Mouse (Mus musculus): ENCODE data around the gene Rpl10-ps3.
A peak's percentile ranks its signal among the peaks of the same experiment; 100 is the strongest.

Rpl10-ps3 gene

DNA sequence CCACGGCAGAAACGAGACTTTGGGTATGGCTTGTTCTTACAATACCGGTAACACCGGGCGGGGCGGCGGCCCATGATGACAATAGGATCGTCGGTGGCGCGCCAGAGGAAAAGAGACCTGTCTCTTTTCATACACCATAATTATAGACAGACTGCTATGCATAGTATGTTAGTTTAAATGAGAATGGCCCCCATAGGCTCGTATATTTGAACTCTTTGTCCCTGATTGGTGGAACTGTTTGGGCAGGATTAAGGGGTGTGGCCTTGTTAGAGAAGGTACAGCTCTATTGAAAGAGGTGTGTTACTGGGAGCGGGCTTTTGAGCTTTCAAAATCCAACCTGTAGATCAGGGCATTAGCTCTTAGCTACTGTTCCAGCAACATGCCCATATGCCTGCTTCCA lies at the start of gene Rpl10-ps3:
Gene Rpl10-ps3 (minus strand): TSS at position 101 of the 400 bp plus-strand sequence.
- DNase-seq (ENCODE audit: low spot score in 2 of 2), result no peak

DNA sequence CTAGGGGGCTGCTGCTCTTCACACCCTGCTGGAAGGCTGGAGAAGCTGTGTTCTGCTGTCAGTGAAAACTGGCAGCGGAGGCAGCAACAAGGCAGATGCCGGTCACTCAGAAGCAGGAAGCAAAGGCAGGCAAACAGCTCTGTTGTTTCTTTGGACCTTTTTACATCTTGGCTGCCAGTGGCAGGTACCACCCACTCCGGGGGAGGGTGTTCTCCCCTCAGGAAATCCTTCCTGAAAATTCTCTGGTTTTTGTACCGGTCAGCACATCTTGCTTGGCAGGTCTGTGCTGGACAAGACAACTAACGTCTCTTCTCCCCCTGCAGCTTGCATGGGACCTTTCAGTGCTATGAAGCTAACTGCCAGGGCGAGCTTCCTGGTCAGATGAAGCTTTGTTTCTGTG lies 30.8 kb upstream of the Rpl10-ps3 start:
- DNase-seq (ENCODE audit: low spot score in 2 of 2), result no peak

- DNase-seq (ENCODE audit: low spot score in 2 of 2), result no peak
These were observed 29.9 kb upstream of the Rpl10-ps3 start for GRCm38 (mm10) chr9:50374666-50375065.

DNA sequence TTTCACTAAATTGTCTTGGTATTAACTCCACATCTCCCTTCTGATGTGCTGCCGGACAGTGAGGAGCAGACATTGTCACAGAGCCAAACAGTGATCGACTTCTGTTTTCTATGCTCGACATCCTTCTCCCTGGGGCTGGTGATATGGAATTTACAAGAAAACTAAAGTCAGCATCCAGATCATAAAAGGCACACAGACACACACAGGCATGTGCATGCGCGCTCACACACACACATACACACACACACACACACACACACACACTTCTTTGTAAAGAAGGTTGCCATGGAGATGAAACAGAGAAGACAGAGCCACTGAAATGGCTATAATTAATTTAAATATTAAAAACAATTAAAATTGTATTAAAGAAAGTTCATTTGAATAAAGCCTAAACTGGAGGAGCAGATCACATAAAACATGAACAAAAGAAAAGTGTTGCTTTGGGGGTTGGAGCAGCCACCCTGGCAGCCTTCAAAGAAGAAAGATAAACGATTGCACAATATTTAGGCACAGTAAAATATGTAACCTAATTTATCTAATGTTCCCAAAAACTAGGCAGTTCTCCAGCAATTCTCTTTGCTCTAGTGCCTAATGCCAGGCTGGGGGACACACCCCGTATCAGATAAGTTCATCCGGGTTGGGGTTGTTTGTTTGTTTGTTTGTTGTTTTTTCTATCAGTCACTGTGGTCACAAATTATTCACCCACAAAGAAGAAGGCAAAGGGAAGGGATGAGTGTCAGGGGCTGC lies 24.0 kb upstream of the Rpl10-ps3 start:
- no peak for DNase-seq (ENCODE audit: low spot score in 2 of 2)

GRCm38 (mm10) chr9:50365059-50365780 lies 20.5 kb upstream of the Rpl10-ps3 start:
- DNase-seq (ENCODE audit: low spot score in 2 of 2), result no peak

- no peak for DNase-seq (ENCODE audit: low spot score in 2 of 2)
These were observed 19.2 kb upstream of the Rpl10-ps3 start for GRCm38 (mm10) chr9:50363962-50364361.

DNA sequence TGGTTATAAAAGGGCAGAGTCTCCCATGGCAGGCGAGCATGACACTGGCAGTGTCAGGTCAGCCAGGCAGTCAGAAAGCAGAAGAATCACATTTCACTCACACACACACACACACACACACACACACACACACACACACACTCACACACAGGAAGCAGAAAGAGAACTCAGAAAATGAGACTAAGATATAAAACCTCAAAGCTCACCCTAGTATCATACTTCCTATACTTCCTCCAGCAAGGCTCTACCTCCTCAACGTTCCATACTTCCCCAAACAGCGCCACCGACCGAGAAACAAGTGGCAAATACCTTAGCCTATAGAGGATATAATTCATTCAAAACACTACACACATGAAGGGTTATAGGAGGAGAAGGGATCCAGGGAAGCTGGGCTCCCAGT lies 18.5 kb upstream of the Rpl10-ps3 start:
- DNase-seq (ENCODE audit: low spot score in 2 of 2), result no peak

GRCm38 (mm10) chr9:50362556-50362955 lies 17.8 kb upstream of the Rpl10-ps3 start:
- no peak for DNase-seq (ENCODE audit: low spot score in 2 of 2)

GRCm38 (mm10) chr9:50360370-50360769 lies 15.6 kb upstream of the Rpl10-ps3 start:
- DNase-seq (ENCODE audit: low spot score in 2 of 2), result no peak

GRCm38 (mm10) chr9:50357331-50357730 lies 12.6 kb upstream of the Rpl10-ps3 start:
- no peak for DNase-seq (ENCODE audit: low spot score in 2 of 2)

DNA sequence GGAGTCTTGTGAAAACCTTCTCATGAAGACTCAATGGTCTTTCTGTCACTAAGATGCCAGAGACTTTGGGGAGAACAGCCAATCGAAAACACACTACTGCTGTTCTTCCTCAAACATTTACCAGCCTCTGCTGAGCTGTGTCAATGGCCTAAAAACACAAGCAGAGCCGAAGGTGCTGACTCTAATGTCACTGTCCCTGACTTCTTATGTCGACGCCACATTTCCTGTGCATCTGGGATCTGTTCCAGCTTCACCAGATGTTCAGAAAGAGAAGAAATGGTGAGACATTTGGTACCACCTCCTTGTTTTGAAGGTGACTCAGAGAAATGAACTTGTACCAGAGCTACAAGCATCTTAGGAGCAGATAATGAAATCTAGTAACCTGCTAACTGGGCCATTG lies 7.0 kb upstream of the Rpl10-ps3 start:
- no peak for DNase-seq (ENCODE audit: low spot score in 2 of 2)

- no peak for DNase-seq (ENCODE audit: low spot score in 2 of 2)
These were observed 5.8 kb upstream of the Rpl10-ps3 start for GRCm38 (mm10) chr9:50350571-50350970.

DNA sequence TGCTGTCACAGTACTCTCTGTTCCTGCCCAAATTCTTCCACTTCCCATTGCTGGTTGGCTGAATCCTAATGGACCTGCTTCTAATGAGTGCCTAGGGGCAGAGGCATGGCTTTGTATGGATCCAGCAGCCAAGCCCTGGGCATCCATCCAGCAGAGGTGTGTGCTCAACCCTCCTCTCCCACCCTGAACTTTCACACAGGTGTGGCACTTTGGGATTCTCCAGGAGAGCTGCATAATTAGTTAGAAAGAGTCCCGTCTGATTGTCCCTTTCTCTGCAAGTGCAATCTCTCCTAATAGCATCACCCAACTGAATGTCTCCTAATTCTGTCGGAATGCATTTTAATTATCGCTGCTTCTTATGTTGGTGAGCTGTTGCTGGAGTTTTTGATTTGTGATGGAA lies 4.4 kb upstream of the Rpl10-ps3 start:
- no peak for DNase-seq (ENCODE audit: low spot score in 2 of 2)

- no peak for DNase-seq (ENCODE audit: low spot score in 2 of 2)
These were observed 3.5 kb upstream of the Rpl10-ps3 start for GRCm38 (mm10) chr9:50348256-50348655.

DNA sequence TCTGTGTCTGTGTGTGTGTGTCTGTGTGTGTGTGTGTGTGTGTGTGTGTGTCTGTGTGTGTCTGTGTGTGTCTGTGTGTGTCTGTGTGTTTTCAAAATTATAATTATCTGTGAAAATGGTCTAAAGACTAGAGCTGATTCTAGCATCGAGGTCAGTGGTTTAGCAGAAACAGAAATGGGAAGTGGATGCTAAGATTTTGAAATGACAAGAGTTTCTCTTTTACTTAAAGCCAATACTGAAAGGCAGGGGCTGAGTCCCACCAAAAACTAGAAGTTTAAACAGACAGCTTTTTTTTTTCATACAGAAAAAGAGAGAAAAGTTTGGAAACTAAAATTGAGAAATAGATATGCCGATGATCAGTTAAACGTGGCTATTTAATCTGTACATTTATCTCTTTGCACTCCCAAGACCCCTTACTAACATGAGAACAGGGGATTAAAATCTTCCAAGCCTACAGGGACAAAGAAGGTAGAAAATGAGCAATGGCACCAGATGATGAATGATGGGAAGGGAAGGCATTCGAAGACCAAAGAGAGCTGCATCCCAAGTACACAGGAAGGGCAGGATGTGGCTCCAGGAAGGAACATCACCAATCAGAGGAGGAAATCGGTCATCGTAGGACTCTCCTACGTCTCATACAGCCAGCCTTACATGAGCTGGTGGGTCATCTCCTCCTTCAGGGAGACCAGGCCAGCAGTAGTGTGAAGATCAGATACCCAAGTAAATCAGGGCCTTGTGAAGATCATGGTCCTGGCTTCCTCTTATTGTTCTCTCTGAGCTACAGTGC lies 9.0 kb downstream of the Rpl10-ps3 start:
- DNase-seq (ENCODE audit: low spot score in 2 of 2), result no peak

DNA sequence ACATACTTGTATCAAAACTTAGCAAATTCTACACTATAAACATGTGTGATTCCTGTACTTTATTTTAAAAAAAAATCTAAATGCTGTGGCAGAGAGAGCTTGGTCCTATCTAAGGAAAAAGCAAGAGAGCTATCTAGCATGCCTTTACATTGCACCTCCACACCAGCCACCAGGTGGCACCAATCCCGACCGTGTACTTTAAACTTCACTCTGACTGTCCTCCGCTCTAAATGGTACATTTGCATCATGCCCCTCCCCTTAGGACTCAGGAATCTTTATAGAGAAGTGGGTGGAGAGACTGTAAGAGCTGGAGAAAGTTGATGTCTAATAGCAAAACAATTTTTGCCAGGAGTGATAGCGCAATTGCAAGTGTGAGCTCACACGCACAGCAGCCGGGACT lies 11.4 kb downstream of the Rpl10-ps3 start:
- peak in 1 of 2 experiments; percentile 32 for DNase-seq (ENCODE audit: low spot score in 2 of 2)

- DNase-seq (ENCODE audit: low spot score in 2 of 2), result no peak
These were observed 20.2 kb downstream of the Rpl10-ps3 start for GRCm38 (mm10) chr9:50324355-50325225.

- DNase-seq (ENCODE audit: low spot score in 2 of 2), result no peak
These were observed 24.0 kb downstream of the Rpl10-ps3 start for GRCm38 (mm10) chr9:50320729-50321128.

DNA sequence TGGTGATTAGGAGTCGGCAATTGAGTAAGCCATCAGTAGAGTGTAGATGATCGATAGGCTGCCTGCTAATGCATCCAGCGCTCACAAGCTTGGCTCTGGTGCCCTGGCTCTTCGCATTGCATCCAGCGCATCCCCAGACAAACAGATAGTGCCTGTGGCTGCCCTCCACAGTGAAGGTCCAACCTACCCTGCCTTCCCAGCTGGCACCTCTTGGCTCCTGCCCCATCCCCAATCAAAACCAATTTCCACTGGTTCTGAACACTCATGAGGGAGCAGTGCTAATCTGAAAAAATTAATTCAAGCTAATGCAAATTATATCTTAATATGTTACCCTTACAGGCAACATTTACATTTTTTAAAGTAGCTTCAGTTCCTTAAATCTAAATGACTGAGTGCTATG lies 25.3 kb downstream of the Rpl10-ps3 start:
- DNase-seq (ENCODE audit: low spot score in 2 of 2), result no peak

DNA sequence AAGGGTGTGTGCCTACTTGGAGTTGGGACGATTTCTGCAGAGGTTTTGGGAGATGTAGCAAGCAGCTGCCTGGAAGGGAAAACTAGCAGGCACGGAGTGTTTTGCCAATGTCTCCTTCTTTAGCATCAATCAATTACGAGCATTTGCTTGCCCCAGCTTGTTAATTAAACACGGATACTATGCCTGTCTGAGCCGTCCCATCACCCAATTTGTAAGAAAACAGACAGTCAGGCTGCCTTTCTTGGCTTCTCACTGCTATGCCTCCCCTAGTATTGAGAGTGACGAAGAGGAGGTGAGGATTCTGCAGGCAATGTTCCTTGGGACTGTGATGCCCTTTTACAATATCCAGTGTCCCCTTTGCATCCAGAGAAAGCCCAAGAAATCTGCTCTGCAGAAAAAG lies 27.5 kb downstream of the Rpl10-ps3 start:
- no peak for DNase-seq (ENCODE audit: low spot score in 2 of 2)

DNA sequence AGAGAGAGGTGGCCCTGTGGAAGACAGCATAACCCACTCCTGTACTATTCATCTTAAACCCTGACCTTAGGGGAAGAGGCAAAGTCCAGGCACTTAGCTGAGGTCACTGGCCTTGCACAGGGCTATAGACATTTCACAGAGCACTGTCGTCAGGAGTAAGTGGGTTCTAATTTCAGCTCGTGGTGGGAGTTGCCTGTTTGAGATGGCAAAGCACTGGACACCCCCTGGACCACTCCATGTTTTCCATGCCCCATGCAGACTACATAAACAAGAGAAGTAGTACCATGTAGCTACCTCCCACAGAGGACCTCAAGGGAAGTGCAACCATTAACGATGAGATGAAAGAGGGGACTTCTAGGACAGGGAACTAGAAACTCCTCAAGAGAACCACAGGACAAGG lies 29.1 kb downstream of the Rpl10-ps3 start:
- DNase-seq (ENCODE audit: low spot score in 2 of 2), result no peak
